In genomic region chr11:95824877-95825243, GRCm38 (mm10) we compare ENCODE assay signal across 7 mouse cellular contexts. TPM values are rescaled to one million over a fixed set of nuclear protein-coding genes. Genes with fewer than 3 reads are reported as not detected.
DNase-seq lines count a peak whose midpoint lies in the region; ATAC-seq lines count a peak whose summit lies in the region.

No protein-coding gene starts in this region.

- H3K36me3 ChIP-seq in hindbrain, embryonic 12.5 days = no peaks in the 10 kb centered on the region
- no peaks in the 10 kb centered on the region for H3K36me3 ChIP-seq in limb, embryonic 11.5 days (ENCODE audit: control insufficient read depth, insufficient read depth, low read length)
- no peaks in the 10 kb centered on the region for H3K36me3 ChIP-seq in midbrain, embryonic 11.5 days (ENCODE audit: control insufficient read depth, insufficient read depth, low read length)

- no peaks in the 10 kb centered on the region for H3K9me3 ChIP-seq in hindbrain, embryonic 12.5 days (replicated peaks)
- no peaks in the 10 kb centered on the region for H3K9me3 ChIP-seq in limb, embryonic 11.5 days (ENCODE audit: control insufficient read depth, low read length)
- no peaks in the 10 kb centered on the region for H3K9me3 ChIP-seq in midbrain, embryonic 11.5 days (ENCODE audit: control insufficient read depth, low read length)

- H3K4me1 ChIP-seq in hindbrain, embryonic 12.5 days = peaks cover 5% of the 10 kb centered on the region
- peaks cover 2% of the 10 kb centered on the region; the same call in 1 of the 2 replicates for H3K4me1 ChIP-seq in limb, embryonic 11.5 days (ENCODE audit: control insufficient read depth, insufficient read depth, low read length)
- peaks cover 11% of the 10 kb centered on the region for H3K4me1 ChIP-seq in midbrain, embryonic 11.5 days (ENCODE audit: control insufficient read depth, insufficient read depth, low read length)

- peaks cover 67% of the 10 kb centered on the region for H3K27me3 ChIP-seq in hindbrain, embryonic 12.5 days
- H3K27me3 ChIP-seq in limb, embryonic 11.5 days (ENCODE audit: control insufficient read depth, insufficient read depth, low read length) = peaks cover 45% of the 10 kb centered on the region
- H3K27me3 ChIP-seq in midbrain, embryonic 11.5 days (ENCODE audit: control insufficient read depth, insufficient read depth, low read length) = peaks cover 47% of the 10 kb centered on the region

- WGBS in hindbrain, embryonic 12.5 days = 6% methylated on average over 10 of the region's 11 CpGs
- 2% methylated on average over 11 of the region's 11 CpGs for WGBS in limb, embryonic 11.5 days
- WGBS in midbrain, embryonic 11.5 days = 2% methylated on average over 11 of the region's 11 CpGs

- peak overlapping the region; percentile 72 for H3K4me3 ChIP-seq in hindbrain, embryonic 12.5 days
- H3K4me3 ChIP-seq in limb, embryonic 11.5 days (ENCODE audit: low read depth, low read length) = peak overlapping the region; percentile 69
- peak overlapping the region; percentile 56 for H3K4me3 ChIP-seq in midbrain, embryonic 11.5 days (ENCODE audit: low read depth, low read length)

- ATAC-seq in hindbrain, embryonic 12.5 days (ENCODE audit: low FRiP score) = peak; percentile 50; the same call in 1 of the 2 replicates
- 0 out of 2 replicates have a peak, but pooled peaks have one; percentile 11 for ATAC-seq in limb, embryonic 11.5 days (ENCODE audit: insufficient number of reproducible peaks, low FRiP score, low TSS enrichment, low read depth)
- no peak; the same call in 1 of the 2 replicates for ATAC-seq in midbrain, embryonic 11.5 days (ENCODE audit: low FRiP score)

- H3K4me2 ChIP-seq in hindbrain, embryonic 12.5 days (replicated peaks) = peak overlapping the region; percentile 88
- peak overlapping the region; percentile 81 for H3K4me2 ChIP-seq in limb, embryonic 11.5 days (ENCODE audit: low read depth, severe bottlenecking)
- H3K4me2 ChIP-seq in midbrain, embryonic 11.5 days = peak overlapping the region; percentile 97

- peak; percentile 32 for DNase-seq in T-cell, adult 2 months (ENCODE audit: low spot score)
- peak; percentile 76 to 79 for DNase-seq in cerebellum, adult 18-20 months
- peak; percentile 91 for DNase-seq in gastrocnemius, adult 18-20 months (ENCODE audit: low spot score)
- peak; percentile 42 for DNase-seq in limb, embryonic 11.5 days (ENCODE audit: low spot score)
- peak; percentile 86 for DNase-seq in midbrain, embryonic 11.5 days (ENCODE audit: low spot score, missing footprints)
- DNase-seq in testis, postnatal 10 days (ENCODE audit: low spot score) = peak; percentile 78

- peak overlapping the region; percentile 75 for H3K9ac ChIP-seq in hindbrain, embryonic 12.5 days
- no peak overlapping the region; the same call in 1 of the 2 replicates for H3K9ac ChIP-seq in limb, embryonic 11.5 days (ENCODE audit: low read length)
- H3K9ac ChIP-seq in midbrain, embryonic 11.5 days (ENCODE audit: low read length) = peak overlapping the region; percentile 73

- no peak overlapping the region for H3K27ac ChIP-seq in hindbrain, embryonic 12.5 days
- no peak overlapping the region for H3K27ac ChIP-seq in limb, embryonic 11.5 days (replicated peaks; ENCODE audit: low read depth, low read length)
- no peak overlapping the region for H3K27ac ChIP-seq in midbrain, embryonic 11.5 days (ENCODE audit: low read depth, low read length)

RNA-seq across cellular contexts. Expression of gene Phospho1, which starts 0.6 kb away (rescaled TPM):
- 100 to 1,000 TPM; 355 to 388 TPM for total RNA-seq in gastrocnemius, adult 18-20 months (2021)
- polyA plus RNA-seq in hindbrain, embryonic 12.5 days (2016; fragmentation: Nextera tagmentation; extraction: Ambion mirVana) = 0.43 TPM in 1 of 2 replicates, not detected in the other
- 0.60 TPM in 1 of 2 replicates, not detected in the other for polyA plus RNA-seq in limb, embryonic 11.5 days (2014; fragmentation: Nextera tagmentation; extraction: Ambion mirVana)
- polyA plus RNA-seq in midbrain, embryonic 11.5 days (2014; fragmentation: Nextera tagmentation; extraction: Ambion mirVana) = not detected in 2 replicates

RNA-seq across cellular contexts. Expression of gene Gngt2, which starts 12.2 kb away (rescaled TPM):
- total RNA-seq in gastrocnemius, adult 18-20 months (2021) = 1 to 10 TPM; 5.5 to 6.9 TPM
- 5.5 and 7.9 TPM in 2 replicates for polyA plus RNA-seq in hindbrain, embryonic 12.5 days (2016; fragmentation: Nextera tagmentation; extraction: Ambion mirVana)
- polyA plus RNA-seq in limb, embryonic 11.5 days (2014; fragmentation: Nextera tagmentation; extraction: Ambion mirVana) = 8.1 and 9.8 TPM in 2 replicates
- polyA plus RNA-seq in midbrain, embryonic 11.5 days (2014; fragmentation: Nextera tagmentation; extraction: Ambion mirVana) = 4.9 and 5.6 TPM in 2 replicates

RNA-seq across cellular contexts. Expression of gene Abi3, which starts 17.4 kb away (rescaled TPM):
- 1 to 10 TPM; 3.0 to 4.2 TPM for total RNA-seq in gastrocnemius, adult 18-20 months (2021)
- 3.7 and 4.7 TPM in 2 replicates for polyA plus RNA-seq in hindbrain, embryonic 12.5 days (2016; fragmentation: Nextera tagmentation; extraction: Ambion mirVana)
- 1.4 and 2.8 TPM in 2 replicates for polyA plus RNA-seq in limb, embryonic 11.5 days (2014; fragmentation: Nextera tagmentation; extraction: Ambion mirVana)
- polyA plus RNA-seq in midbrain, embryonic 11.5 days (2014; fragmentation: Nextera tagmentation; extraction: Ambion mirVana) = 1.2 and 2.1 TPM in 2 replicates

Comparison
In these comparisons a context has a peak if more than half of its experiments do, and no peak if none do; other contexts are left out.
1. DNase-seq: peak in every context shown above with its lines; median percentile 91 in gastrocnemius, adult 18-20 months; 86 in midbrain, embryonic 11.5 days; 78 in testis, postnatal 10 days; 78 in cerebellum, adult 18-20 months; 42 in limb, embryonic 11.5 days; 32 in T-cell, adult 2 months.